Mouse (Mus musculus) liver, embryonic 14.5 days (tissue): ENCODE results near the gene Ttc38.

Source experiments
- CTCF ChIP-seq: IDR thresholded peaks from 2 replicates; pipeline ENCODE4 v1.5.1; 2016; ENCODE audit warnings: antibody characterized with exemption, low read depth, control low read depth
- EP300 ChIP-seq: IDR thresholded peaks from 2 replicates; pipeline ENCODE4 v1.6.1; 2016; ENCODE audit warnings: antibody characterized with exemption, low read depth

GRCm38 (mm10) chr15:85903826-85904225 lies 71.7 kb downstream of the Ttc38 start:
- peak; percentile 81 for TF ChIP-seq CTCF
- TF ChIP-seq EP300: no peak
